Mouse (Mus musculus): ENCODE results near the gene Hdac11. TPM values are rescaled to one million over a fixed set of nuclear protein-coding genes. Genes with fewer than 3 reads are reported as not detected.

The Hdac11 gene
- total and polyA plus RNA-seq, 3 experiments: 0.54 to 1.4 (median 1.4) TPM

GRCm38 (mm10) chr6:91124286-91125227, 31.9 kb upstream of the Hdac11 start:
- peaks cover 28% of the 10 kb centered on the region for H3K27me3 ChIP-seq (ENCODE audit: insufficient read depth, low read length)
- H3K4me1 ChIP-seq (ENCODE audit: insufficient read depth, low read depth, low read length): no peaks in the 10 kb centered on the region
- ATAC-seq (ENCODE audit: extremely low read depth, insufficient number of reproducible peaks, low FRiP score, poor library complexity, severe bottlenecking): no peak
- no peaks in the 10 kb centered on the region for H3K36me3 ChIP-seq (replicated peaks)
- no peak overlapping the region for H3K4me3 ChIP-seq (ENCODE audit: low read depth, low read length)
- TF ChIP-seq CTCF (IDR thresholded peaks at IDR 0.05; ENCODE audit: low read depth, low read length) (no peak), GATA2 (IDR thresholded peaks at IDR 0.05; ENCODE audit: borderline replicate concordance, low read depth, low read length) (no peak), TAL1 (conservative IDR thresholded peaks at IDR 0.05; ENCODE audit: low read depth, low read length) (no peak), POLR2AphosphoS5 (IDR thresholded peaks at IDR 0.05; ENCODE audit: insufficient replicate concordance, low read depth, low read length) (no peak), GATA1 (IDR thresholded peaks at IDR 0.05; ENCODE audit: borderline replicate concordance, low read length) (no peak)
- peaks cover 8% of the 10 kb centered on the region for H3K9me3 ChIP-seq (replicated peaks)
- DNase-seq (ENCODE audit: low spot score): no peak

- no peaks in the 10 kb centered on the region for H3K36me3 ChIP-seq (replicated peaks)
- peaks cover 31% of the 10 kb centered on the region for H3K27me3 ChIP-seq (ENCODE audit: insufficient read depth, low read length)
- ATAC-seq (ENCODE audit: extremely low read depth, insufficient number of reproducible peaks, low FRiP score, poor library complexity, severe bottlenecking) (no peak), DNase-seq (ENCODE audit: low spot score) (no peak)
- no peaks in the 10 kb centered on the region for H3K4me1 ChIP-seq (ENCODE audit: insufficient read depth, low read depth, low read length)
- no peak for TF ChIP-seq POLR2AphosphoS5 (IDR thresholded peaks at IDR 0.05; ENCODE audit: insufficient replicate concordance, low read depth, low read length)
- no peak for TF ChIP-seq CTCF (IDR thresholded peaks at IDR 0.05; ENCODE audit: low read depth, low read length)
- TF ChIP-seq TAL1 (conservative IDR thresholded peaks at IDR 0.05; ENCODE audit: low read depth, low read length): no peak
- no peak for TF ChIP-seq GATA1 (IDR thresholded peaks at IDR 0.05; ENCODE audit: borderline replicate concordance, low read length)
- no peak for TF ChIP-seq GATA2 (IDR thresholded peaks at IDR 0.05; ENCODE audit: borderline replicate concordance, low read depth, low read length)
- no peak overlapping the region for H3K4me3 ChIP-seq (ENCODE audit: low read depth, low read length)
- peaks cover 8% of the 10 kb centered on the region for H3K9me3 ChIP-seq (replicated peaks)
Measured at GRCm38 (mm10) chr6:91125228-91125585, 31.3 kb upstream of the Hdac11 start.

DNA sequence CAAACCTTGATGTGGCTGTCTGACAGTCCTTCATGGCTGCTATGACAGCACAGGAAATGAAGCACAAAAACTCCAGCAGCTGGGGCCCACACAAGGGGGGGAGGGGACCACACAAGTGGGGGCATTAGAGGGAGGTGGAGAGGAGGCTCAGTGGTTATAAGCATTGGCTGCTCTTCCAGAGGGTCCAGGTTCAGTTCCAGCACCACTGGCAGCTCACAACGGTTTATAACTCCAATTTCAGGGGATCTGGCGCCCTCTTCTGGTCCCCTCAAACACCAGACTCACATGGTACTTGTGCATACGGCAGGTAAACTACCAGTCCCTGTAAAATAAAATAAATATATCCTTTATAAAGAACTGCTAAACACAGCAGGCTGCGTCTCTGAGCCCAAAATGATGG, 27.5 kb upstream of the Hdac11 start:
- TF ChIP-seq CTCF (IDR thresholded peaks at IDR 0.05; ENCODE audit: low read depth, low read length) (no peak), GATA2 (IDR thresholded peaks at IDR 0.05; ENCODE audit: borderline replicate concordance, low read depth, low read length) (no peak), TAL1 (conservative IDR thresholded peaks at IDR 0.05; ENCODE audit: low read depth, low read length) (no peak), GATA1 (IDR thresholded peaks at IDR 0.05; ENCODE audit: borderline replicate concordance, low read length) (no peak), POLR2AphosphoS5 (IDR thresholded peaks at IDR 0.05; ENCODE audit: insufficient replicate concordance, low read depth, low read length) (no peak)
- Histone ChIP-seq H3K27me3 (ENCODE audit: insufficient read depth, low read length) (peaks cover 46% of the 10 kb centered on the region), H3K4me1 (ENCODE audit: insufficient read depth, low read depth, low read length) (no peaks in the 10 kb centered on the region), H3K4me3 (ENCODE audit: low read depth, low read length) (no peak overlapping the region), H3K9me3 (replicated peaks) (peaks cover 3% of the 10 kb centered on the region), H3K36me3 (replicated peaks) (no peaks in the 10 kb centered on the region)
- no peak for DNase-seq (ENCODE audit: low spot score)
- no peak for ATAC-seq (ENCODE audit: extremely low read depth, insufficient number of reproducible peaks, low FRiP score, poor library complexity, severe bottlenecking)

DNA sequence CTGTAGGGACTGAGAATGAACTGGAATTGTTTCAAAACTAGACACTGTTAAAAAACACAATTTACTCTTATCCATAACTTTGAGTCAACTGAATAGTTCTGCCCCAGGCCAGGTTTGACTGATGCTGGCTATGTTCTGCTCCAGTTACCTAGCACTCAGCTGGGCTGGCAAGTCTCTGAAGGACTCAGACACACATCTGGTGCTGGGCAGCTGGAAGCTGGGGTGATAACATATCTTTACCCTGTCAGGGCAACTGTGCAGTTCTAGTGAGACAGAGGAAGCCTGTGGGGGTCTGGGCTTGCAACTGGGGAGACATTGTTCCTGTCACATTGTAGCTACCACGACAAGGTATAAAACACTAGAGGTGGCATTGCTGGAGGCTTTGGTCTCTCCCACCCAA, 25.6 kb upstream of the Hdac11 start:
- DNase-seq (ENCODE audit: low spot score): no peak
- TF ChIP-seq CTCF (IDR thresholded peaks at IDR 0.05; ENCODE audit: low read depth, low read length) (no peak), POLR2AphosphoS5 (IDR thresholded peaks at IDR 0.05; ENCODE audit: insufficient replicate concordance, low read depth, low read length) (no peak), TAL1 (conservative IDR thresholded peaks at IDR 0.05; ENCODE audit: low read depth, low read length) (no peak), GATA2 (IDR thresholded peaks at IDR 0.05; ENCODE audit: borderline replicate concordance, low read depth, low read length) (no peak), GATA1 (IDR thresholded peaks at IDR 0.05; ENCODE audit: borderline replicate concordance, low read length) (no peak)
- peaks cover 3% of the 10 kb centered on the region for H3K9me3 ChIP-seq (replicated peaks)
- H3K36me3 ChIP-seq (replicated peaks): no peaks in the 10 kb centered on the region
- H3K27me3 ChIP-seq (ENCODE audit: insufficient read depth, low read length): peaks cover 39% of the 10 kb centered on the region
- no peak overlapping the region for H3K4me3 ChIP-seq (ENCODE audit: low read depth, low read length)
- no peak for ATAC-seq (ENCODE audit: extremely low read depth, insufficient number of reproducible peaks, low FRiP score, poor library complexity, severe bottlenecking)
- H3K4me1 ChIP-seq (ENCODE audit: insufficient read depth, low read depth, low read length): no peaks in the 10 kb centered on the region

DNA sequence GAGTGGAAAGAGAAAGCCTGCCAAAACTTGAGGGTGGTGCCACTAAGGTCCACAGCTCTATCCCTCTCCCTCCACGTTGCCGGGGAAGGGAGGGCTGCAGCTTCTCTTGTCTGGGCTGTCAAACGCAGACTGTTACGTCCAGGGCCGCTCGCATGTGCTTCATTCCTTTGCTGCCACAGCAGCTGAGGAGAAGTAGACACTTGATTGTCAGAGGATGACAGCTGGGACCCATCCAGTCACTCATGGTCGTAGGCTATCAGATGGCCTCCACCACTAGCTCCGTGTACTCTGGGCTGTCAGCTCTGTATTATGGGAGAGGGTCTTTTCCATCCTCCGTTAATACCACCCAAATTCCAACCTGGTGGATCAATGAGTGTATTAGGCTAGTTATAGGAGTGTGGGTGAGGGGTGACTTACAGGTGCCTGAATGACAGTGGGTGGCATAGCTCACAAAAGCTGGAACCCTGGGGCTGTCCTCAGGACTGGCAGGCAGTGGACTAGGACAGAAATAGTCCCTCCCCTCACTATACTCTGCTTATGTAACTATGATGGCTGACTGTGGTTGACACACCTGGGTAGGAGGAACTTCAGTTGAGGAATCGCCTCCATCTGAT, 19.0 kb upstream of the Hdac11 start:
- Histone ChIP-seq H3K36me3 (replicated peaks) (no peaks in the 10 kb centered on the region), H3K4me1 (ENCODE audit: insufficient read depth, low read depth, low read length) (no peaks in the 10 kb centered on the region)

GRCm38 (mm10) chr6:91139846-91140245, 16.6 kb upstream of the Hdac11 start:
- Histone ChIP-seq H3K4me1 (ENCODE audit: insufficient read depth, low read depth, low read length) (no peaks in the 10 kb centered on the region), H3K36me3 (replicated peaks) (no peaks in the 10 kb centered on the region), H3K4me3 (ENCODE audit: low read depth, low read length) (no peak overlapping the region), H3K9me3 (replicated peaks) (no peaks in the 10 kb centered on the region), H3K27me3 (ENCODE audit: insufficient read depth, low read length) (peaks cover 24% of the 10 kb centered on the region)
- no peak for TF ChIP-seq TAL1 (conservative IDR thresholded peaks at IDR 0.05; ENCODE audit: low read depth, low read length)
- peak; percentile 57; the same call in 1 of the 2 replicates for TF ChIP-seq CTCF (IDR thresholded peaks at IDR 0.05; ENCODE audit: low read depth, low read length)
- ATAC-seq (ENCODE audit: extremely low read depth, insufficient number of reproducible peaks, low FRiP score, poor library complexity, severe bottlenecking) (no peak), DNase-seq (ENCODE audit: low spot score) (no peak)

More for the DNA sequence above, 19.0 kb upstream of the Hdac11 start:
- TF ChIP-seq GATA1 (IDR thresholded peaks at IDR 0.05; ENCODE audit: borderline replicate concordance, low read length): no peak
- TF ChIP-seq CTCF (IDR thresholded peaks at IDR 0.05; ENCODE audit: low read depth, low read length): no peak
- TF ChIP-seq TAL1 (conservative IDR thresholded peaks at IDR 0.05; ENCODE audit: low read depth, low read length): no peak
- no peak for TF ChIP-seq POLR2AphosphoS5 (IDR thresholded peaks at IDR 0.05; ENCODE audit: insufficient replicate concordance, low read depth, low read length)
- no peak for TF ChIP-seq GATA2 (IDR thresholded peaks at IDR 0.05; ENCODE audit: borderline replicate concordance, low read depth, low read length)
- no peaks in the 10 kb centered on the region for H3K9me3 ChIP-seq (replicated peaks)
- peaks cover 28% of the 10 kb centered on the region for H3K27me3 ChIP-seq (ENCODE audit: insufficient read depth, low read length)
- ATAC-seq (ENCODE audit: extremely low read depth, insufficient number of reproducible peaks, low FRiP score, poor library complexity, severe bottlenecking) (no peak), DNase-seq (ENCODE audit: low spot score) (no peak)
- H3K4me3 ChIP-seq (ENCODE audit: low read depth, low read length): no peak overlapping the region
